Mouse (Mus musculus) midbrain, embryonic 12.5 days (tissue): ENCODE measurements at regions not wholly inside any gene's neighbourhood (a gene's known extent, or its start where the extent isn't known, plus 50 kb on each side); places are given as distances from the start of the nearest gene placed in this dataset.

ENCODE experiments used
- ATAC-seq: fragments of 200-750 bp; cut with Nextera tagmentation; 2 replicates; pipeline ENCODE4 v1.8.0; 2017; ENCODE audit warnings: low read depth, moderate TSS enrichment, moderate library complexity; ENCODE audit not compliant: low FRiP score
- H3K27ac ChIP-seq: fragments of 300-500 bp; sonication (generic); replicated peaks from 2 replicates; pipeline ENCODE4 v1.5.1; 2016; ENCODE audit warnings: mild to moderate bottlenecking
- H3K27me3 ChIP-seq: fragments of 300-500 bp; sonication (generic); 2 replicates; pipeline ENCODE4 v1.6.1; 2016; ENCODE audit warnings: mild to moderate bottlenecking
- H3K36me3 ChIP-seq: fragments of 300-500 bp; sonication (generic); 2 replicates; pipeline ENCODE4 v1.6.1; 2016
- H3K4me1 ChIP-seq: fragments of 300-500 bp; sonication (generic); 2 replicates; pipeline ENCODE4 v1.6.1; 2016
- H3K4me2 ChIP-seq: fragments of 300-500 bp; sonication (generic); replicated peaks from 2 replicates; pipeline ENCODE4 v1.6.1; 2016; ENCODE audit warnings: mild to moderate bottlenecking, moderate library complexity
- H3K4me3 ChIP-seq: fragments of 300-500 bp; sonication (generic); 2 replicates; pipeline ENCODE4 v1.5.1; 2016; ENCODE audit warnings: mild to moderate bottlenecking
- H3K9ac ChIP-seq: fragments of 300-500 bp; sonication (generic); replicated peaks from 2 replicates; pipeline ENCODE4 v1.6.1; 2016; ENCODE audit warnings: mild to moderate bottlenecking, moderate library complexity
- H3K9me3 ChIP-seq: fragments of 300-500 bp; sonication (generic); 2 replicates; pipeline ENCODE4 v1.6.1; 2016; ENCODE audit warnings: mild to moderate bottlenecking
- WGBS: fragments of 180-500 bp; shearing (Covaris S2); methylation state at CpG from one replicate; pipeline ENCODE4 v1.1.7; 2016; 5-methylcytosine and 5-hydroxymethylcytosine counted together

- Histone ChIP-seq H3K9ac (no peak overlapping the region), H3K36me3 (no peaks in the 10 kb centered on the region), H3K4me2 (no peak overlapping the region), H3K27me3 (no peaks in the 10 kb centered on the region), H3K9me3 (no peaks in the 10 kb centered on the region; the same call in 1 of the 2 replicates), H3K4me1 (no peaks in the 10 kb centered on the region), H3K4me3 (no peak overlapping the region), H3K27ac (no peak overlapping the region)
- ATAC-seq, result no peak
- 66% methylated on average over 2 of the region's 2 CpGs for WGBS
Measured at GRCm38 (mm10) chr1:152313480-152313879, 73.0 kb downstream of the Tsen15 start.

GRCm38 (mm10) chr1:152305461-152305860 lies 81.0 kb downstream of the Tsen15 start:
- Histone ChIP-seq H3K4me2 (no peak overlapping the region), H3K4me1 (0 out of 2 replicates have a peak, but pooled peaks cover 3% of the 10 kb centered on the region), H3K36me3 (no peaks in the 10 kb centered on the region), H3K9me3 (no peaks in the 10 kb centered on the region), H3K27ac (no peak overlapping the region), H3K4me3 (no peak overlapping the region), H3K9ac (no peak overlapping the region), H3K27me3 (no peaks in the 10 kb centered on the region)
- no peak for ATAC-seq
- WGBS, result 92% methylated on average over 3 of the region's 3 CpGs

GRCm38 (mm10) chr1:152304487-152305130 lies 81.9 kb downstream of the Tsen15 start:
- Histone ChIP-seq H3K4me1 (0 out of 2 replicates have a peak, but pooled peaks cover 3% of the 10 kb centered on the region), H3K27ac (no peak overlapping the region), H3K9ac (no peak overlapping the region), H3K36me3 (no peaks in the 10 kb centered on the region), H3K4me2 (no peak overlapping the region), H3K9me3 (no peaks in the 10 kb centered on the region), H3K27me3 (no peaks in the 10 kb centered on the region), H3K4me3 (no peak overlapping the region)
- WGBS, result 90% methylated on average over 14 of the region's 14 CpGs
- ATAC-seq, result no peak

- H3K4me3 ChIP-seq, result no peak overlapping the region
- no peak overlapping the region for H3K4me2 ChIP-seq
- WGBS, result 69% methylated on average over 8 of the region's 8 CpGs
- no peak for ATAC-seq
- 0 out of 2 replicates have a peak, but pooled peaks cover 3% of the 10 kb centered on the region for H3K4me1 ChIP-seq
- no peaks in the 10 kb centered on the region for H3K36me3 ChIP-seq
- no peak overlapping the region for H3K9ac ChIP-seq
- no peaks in the 10 kb centered on the region for H3K27me3 ChIP-seq
- H3K9me3 ChIP-seq, result no peaks in the 10 kb centered on the region
- H3K27ac ChIP-seq, result no peak overlapping the region
Measured at GRCm38 (mm10) chr1:152301355-152301754, 85.1 kb downstream of the Tsen15 start.

GRCm38 (mm10) chr1:152292196-152292736 lies 94.2 kb downstream of the Tsen15 start:
- Histone ChIP-seq H3K4me1 (no peaks in the 10 kb centered on the region), H3K4me3 (no peak overlapping the region), H3K36me3 (no peaks in the 10 kb centered on the region), H3K4me2 (no peak overlapping the region), H3K27me3 (no peaks in the 10 kb centered on the region), H3K9me3 (no peaks in the 10 kb centered on the region), H3K27ac (no peak overlapping the region), H3K9ac (no peak overlapping the region)
- ATAC-seq, result no peak
- WGBS, result 90% methylated on average over 9 of the region's 9 CpGs

GRCm38 (mm10) chr1:152290768-152291167 lies 95.7 kb downstream of the Tsen15 start:
- 41% methylated on average over 7 of the region's 7 CpGs for WGBS
- no peak overlapping the region for H3K4me3 ChIP-seq
- H3K27me3 ChIP-seq, result no peaks in the 10 kb centered on the region
- H3K27ac ChIP-seq, result no peak overlapping the region
- peak; percentile 65; the same call in 1 of the 2 replicates for ATAC-seq
- no peaks in the 10 kb centered on the region for H3K4me1 ChIP-seq
- no peak overlapping the region for H3K9ac ChIP-seq
- no peaks in the 10 kb centered on the region for H3K9me3 ChIP-seq
- no peak overlapping the region for H3K4me2 ChIP-seq
- H3K36me3 ChIP-seq, result no peaks in the 10 kb centered on the region

- Histone ChIP-seq H3K27ac (no peak overlapping the region), H3K4me1 (no peaks in the 10 kb centered on the region; the same call in 1 of the 2 replicates), H3K9me3 (no peaks in the 10 kb centered on the region), H3K36me3 (no peaks in the 10 kb centered on the region), H3K9ac (no peak overlapping the region), H3K27me3 (no peaks in the 10 kb centered on the region), H3K4me3 (no peak overlapping the region), H3K4me2 (no peak overlapping the region)
- 77% methylated on average over 15 of the region's 15 CpGs for WGBS
- ATAC-seq, result no peak
Measured at GRCm38 (mm10) chr1:152287566-152288490, 98.7 kb downstream of the Tsen15 start.

GRCm38 (mm10) chr1:152286677-152287076 lies 99.8 kb downstream of the Tsen15 start:
- no peak for ATAC-seq
- Histone ChIP-seq H3K27ac (no peak overlapping the region), H3K4me3 (no peak overlapping the region), H3K9ac (no peak overlapping the region), H3K4me2 (no peak overlapping the region), H3K36me3 (no peaks in the 10 kb centered on the region), H3K9me3 (no peaks in the 10 kb centered on the region), H3K4me1 (no peaks in the 10 kb centered on the region; the same call in 1 of the 2 replicates), H3K27me3 (no peaks in the 10 kb centered on the region)
- whole genome bisulfite sequencing, result 67% methylated on average over 8 of the region's 8 CpGs

- Histone ChIP-seq H3K9me3 (no peaks in the 10 kb centered on the region), H3K36me3 (no peaks in the 10 kb centered on the region), H3K9ac (no peak overlapping the region), H3K27me3 (no peaks in the 10 kb centered on the region), H3K4me1 (no peaks in the 10 kb centered on the region; the same call in 1 of the 2 replicates), H3K4me3 (no peak overlapping the region), H3K4me2 (no peak overlapping the region), H3K27ac (no peak overlapping the region)
- 91% methylated on average over 11 of the region's 11 CpGs for WGBS
- ATAC-seq, result no peak
Measured at GRCm38 (mm10) chr1:152282106-152282505, 104.4 kb downstream of the Tsen15 start.

GRCm38 (mm10) chr1:152281201-152281600 lies 105.3 kb downstream of the Tsen15 start:
- H3K4me2 ChIP-seq, result no peak overlapping the region
- no peaks in the 10 kb centered on the region for H3K36me3 ChIP-seq
- no peak for ATAC-seq
- H3K27ac ChIP-seq, result no peak overlapping the region
- no peaks in the 10 kb centered on the region for H3K9me3 ChIP-seq
- no peak overlapping the region for H3K4me3 ChIP-seq
- H3K9ac ChIP-seq, result no peak overlapping the region
- no peaks in the 10 kb centered on the region for H3K27me3 ChIP-seq
- no peaks in the 10 kb centered on the region; the same call in 1 of the 2 replicates for H3K4me1 ChIP-seq
- 86% methylated on average over 8 of the region's 8 CpGs for WGBS

GRCm38 (mm10) chr1:152280014-152280413 lies 106.5 kb downstream of the Tsen15 start:
- no peaks in the 10 kb centered on the region for H3K9me3 ChIP-seq
- 22% methylated on average over 1 of the region's 1 CpGs for WGBS
- no peaks in the 10 kb centered on the region; the same call in 1 of the 2 replicates for H3K4me1 ChIP-seq
- no peak overlapping the region for H3K9ac ChIP-seq
- no peak overlapping the region for H3K4me3 ChIP-seq
- no peaks in the 10 kb centered on the region for H3K36me3 ChIP-seq
- no peak overlapping the region for H3K27ac ChIP-seq
- H3K27me3 ChIP-seq, result no peaks in the 10 kb centered on the region
- ATAC-seq, result no peak
- H3K4me2 ChIP-seq, result no peak overlapping the region

GRCm38 (mm10) chr1:152275011-152275410 lies 111.5 kb downstream of the Tsen15 start:
- Histone ChIP-seq H3K4me1 (0 out of 2 replicates have a peak, but pooled peaks cover 3% of the 10 kb centered on the region), H3K9me3 (no peaks in the 10 kb centered on the region), H3K27me3 (no peaks in the 10 kb centered on the region), H3K36me3 (no peaks in the 10 kb centered on the region), H3K9ac (no peak overlapping the region), H3K4me3 (no peak overlapping the region), H3K27ac (no peak overlapping the region), H3K4me2 (no peak overlapping the region)
- 97% methylated on average over 24 of the region's 24 CpGs for WGBS
- ATAC-seq, result no peak
